In genomic region chr1:20605489-20605888, GRCm38 (mm10) we compare ENCODE assay signal across 22 mouse cellular contexts. TPM values are rescaled to one million over a fixed set of nuclear protein-coding genes. Genes with fewer than 3 reads are reported as not detected.
A peak's percentile ranks its signal among the peaks of the same experiment; 100 is the strongest.
DNase-seq lines count a peak whose midpoint lies in the region; ATAC-seq and TF ChIP-seq lines count a peak whose summit lies in the region.
"Had no signal": no experiment of that assay in that cellular context is flagged by ENCODE, and none has a peak within 500 bp of the region (broad histone marks: within the 10 kb centered on the region; RNA-seq: fewer than 3 reads in every experiment).

No protein-coding gene starts in this region.

- no peak overlapping the region for H3K9ac ChIP-seq in hindbrain, embryonic 14.5 days
- no peak overlapping the region for H3K9ac ChIP-seq in hindbrain, embryonic 11.5 days (ENCODE audit: low read depth, low read length)
- H3K9ac ChIP-seq in midbrain, embryonic 13.5 days (replicated peaks), result no peak overlapping the region
- H3K9ac ChIP-seq: forebrain, embryonic 13.5 days; hindbrain, embryonic 15.5 days had no signal

- ATAC-seq in hindbrain, embryonic 14.5 days (ENCODE audit: low FRiP score), result peak; percentile 37; the same call in 1 of the 2 replicates
- no peak for ATAC-seq in hindbrain, embryonic 11.5 days (ENCODE audit: low FRiP score)
- ATAC-seq in midbrain, embryonic 13.5 days, result 0 out of 2 replicates have a peak, but pooled peaks have one; percentile 20
- ATAC-seq: activated CD4-positive, CD25-positive, alpha-beta regulatory T cell, adult 4 months; forebrain, embryonic 13.5 days had no signal

- TF ChIP-seq CTCF in brain, embryonic 14.5 days (IDR thresholded peaks at IDR 0.05; ENCODE audit: borderline replicate concordance, extremely low read depth, insufficient read depth, insufficient read length), result no peak

- no peak overlapping the region for H3K27ac ChIP-seq in hindbrain, embryonic 14.5 days
- no peak overlapping the region for H3K27ac ChIP-seq in hindbrain, embryonic 11.5 days (ENCODE audit: low read depth, low read length)
- no peak overlapping the region for H3K27ac ChIP-seq in midbrain, embryonic 13.5 days
- no peak overlapping the region for H3K27ac ChIP-seq in midbrain, embryonic 10.5 days (replicated peaks)
- H3K27ac ChIP-seq: embryonic facial prominence, embryonic 10.5 days; forebrain, embryonic 13.5 days; heart, embryonic 10.5 days; hindbrain, embryonic 15.5 days had no signal

- no peaks in the 10 kb centered on the region for H3K36me3 ChIP-seq in hindbrain, embryonic 14.5 days (replicated peaks; ENCODE audit: control insufficient read depth, insufficient read depth)
- H3K36me3 ChIP-seq in hindbrain, embryonic 11.5 days (ENCODE audit: control insufficient read depth, insufficient read depth, low read length), result no peaks in the 10 kb centered on the region
- H3K36me3 ChIP-seq in midbrain, embryonic 13.5 days, result no peaks in the 10 kb centered on the region
- H3K36me3 ChIP-seq in midbrain, embryonic 10.5 days, result no peaks in the 10 kb centered on the region
- H3K36me3 ChIP-seq: embryonic facial prominence, embryonic 10.5 days; heart, embryonic 10.5 days; hindbrain, embryonic 15.5 days had no signal

- H3K4me1 ChIP-seq in hindbrain, embryonic 14.5 days (replicated peaks; ENCODE audit: control insufficient read depth, insufficient read depth, low read length), result no peaks in the 10 kb centered on the region
- no peaks in the 10 kb centered on the region for H3K4me1 ChIP-seq in hindbrain, embryonic 11.5 days (replicated peaks; ENCODE audit: control insufficient read depth, insufficient read depth, low read length)
- H3K4me1 ChIP-seq in midbrain, embryonic 13.5 days (replicated peaks), result no peaks in the 10 kb centered on the region
- no peaks in the 10 kb centered on the region for H3K4me1 ChIP-seq in midbrain, embryonic 10.5 days
- H3K4me1 ChIP-seq: embryonic facial prominence, embryonic 10.5 days; forebrain, embryonic 13.5 days; heart, embryonic 10.5 days; hindbrain, embryonic 15.5 days had no signal

- H3K9me3 ChIP-seq in hindbrain, embryonic 14.5 days (ENCODE audit: control insufficient read depth, low read length), result 0 out of 2 replicates have a peak, but pooled peaks cover 4% of the 10 kb centered on the region
- H3K9me3 ChIP-seq in hindbrain, embryonic 11.5 days (ENCODE audit: control insufficient read depth, low read length), result no peaks in the 10 kb centered on the region
- no peaks in the 10 kb centered on the region for H3K9me3 ChIP-seq in midbrain, embryonic 13.5 days
- no peaks in the 10 kb centered on the region for H3K9me3 ChIP-seq in midbrain, embryonic 10.5 days (replicated peaks)
- H3K9me3 ChIP-seq: embryonic facial prominence, embryonic 10.5 days; forebrain, embryonic 13.5 days; heart, embryonic 10.5 days; hindbrain, embryonic 15.5 days had no signal

- no peak for TF ChIP-seq POLR2A in brain, embryonic 14.5 days (IDR thresholded peaks at IDR 0.05; ENCODE audit: borderline replicate concordance, extremely low read depth, insufficient read depth, insufficient read length, poor library complexity, severe bottlenecking)

- H3K4me2 ChIP-seq in hindbrain, embryonic 14.5 days (replicated peaks), result no peak overlapping the region
- no peak overlapping the region for H3K4me2 ChIP-seq in hindbrain, embryonic 11.5 days (replicated peaks; ENCODE audit: low read depth, low read length)
- no peak overlapping the region for H3K4me2 ChIP-seq in midbrain, embryonic 13.5 days (replicated peaks)
- H3K4me2 ChIP-seq: forebrain, embryonic 13.5 days; hindbrain, embryonic 15.5 days had no signal

- no peak overlapping the region for H3K4me3 ChIP-seq in hindbrain, embryonic 14.5 days (replicated peaks; ENCODE audit: low read length)
- H3K4me3 ChIP-seq in hindbrain, embryonic 11.5 days (ENCODE audit: low read depth, low read length), result no peak overlapping the region
- no peak overlapping the region for H3K4me3 ChIP-seq in midbrain, embryonic 13.5 days (replicated peaks)
- no peak overlapping the region for H3K4me3 ChIP-seq in midbrain, embryonic 10.5 days
- H3K4me3 ChIP-seq: embryonic facial prominence, embryonic 10.5 days; forebrain, embryonic 13.5 days; heart, embryonic 10.5 days; hindbrain, embryonic 15.5 days had no signal

- no peak for DNase-seq in hindbrain, embryonic 14.5 days (ENCODE audit: low spot score)
- no peak for DNase-seq in hindbrain, embryonic 11.5 days (ENCODE audit: low spot score)
- peak; percentile 14 to 38 for DNase-seq in kidney, adult 8-10 months
- no peak for DNase-seq in kidney, adult 18-20 months
- no peak for DNase-seq in midbrain, embryonic 10.5 days (ENCODE audit: low spot score)
- peak; percentile 41 for DNase-seq in brain, embryonic 14.5 days (ENCODE audit: low read depth)
- DNase-seq in urinary bladder, postnatal 10 days (ENCODE audit: low spot score), result no peak
- DNase-seq: adrenal gland, postnatal 14 days; cerebellum, adult 2 months; cerebellum, postnatal 10 days; gastrocnemius, postnatal 10 days; heart, adult 18-20 months; heart, postnatal 10 days; heart, postnatal 4 days had no signal

- 59% methylated on average over 2 of the region's 2 CpGs for WGBS in hindbrain, embryonic 14.5 days
- 81% methylated on average over 2 of the region's 2 CpGs for WGBS in hindbrain, embryonic 11.5 days
- WGBS in midbrain, embryonic 13.5 days, result 68% methylated on average over 2 of the region's 2 CpGs
- 77% methylated on average over 2 of the region's 2 CpGs for WGBS in midbrain, embryonic 10.5 days

- H3K27me3 ChIP-seq in hindbrain, embryonic 14.5 days (ENCODE audit: control insufficient read depth, insufficient read depth, low read length), result no peaks in the 10 kb centered on the region
- no peaks in the 10 kb centered on the region for H3K27me3 ChIP-seq in hindbrain, embryonic 11.5 days (ENCODE audit: control insufficient read depth, insufficient read depth, low read length)
- H3K27me3 ChIP-seq in midbrain, embryonic 13.5 days, result no peaks in the 10 kb centered on the region
- no peaks in the 10 kb centered on the region for H3K27me3 ChIP-seq in midbrain, embryonic 10.5 days (ENCODE audit: low read depth, poor library complexity, severe bottlenecking)
- H3K27me3 ChIP-seq: forebrain, embryonic 13.5 days; hindbrain, embryonic 15.5 days had no signal

RNA-seq across cellular contexts. Expression of gene Pkhd1, which starts 12.4 kb away (rescaled TPM):
- polyA plus RNA-seq in hindbrain, embryonic 14.5 days (2014; fragmentation: Nextera tagmentation; extraction: Ambion mirVana), result 0.01 TPM in 1 of 2 replicates, not detected in the other
- 0.09 TPM in 1 of 2 replicates, not detected in the other for polyA plus RNA-seq in hindbrain, embryonic 11.5 days (2014; fragmentation: Nextera tagmentation; extraction: Ambion mirVana)
- 0.01 TPM in 1 of 2 replicates, not detected in the other for polyA plus RNA-seq in midbrain, embryonic 13.5 days (2015; fragmentation: Nextera tagmentation; extraction: Ambion mirVana)
- polyA plus RNA-seq in midbrain, embryonic 10.5 days (2016; fragmentation: Nextera tagmentation; extraction: Ambion mirVana), result not detected in 2 replicates
- polyA plus RNA-seq in brain, embryonic 14.5 days (2012; rRNA removed), result 0.05 TPM in 1 of 2 replicates, not detected in the other
- polyA plus RNA-seq: C2C12; forebrain, embryonic 13.5 days; heart, embryonic 14.5 days had no signal

Comparison
In these comparisons a context has a peak if more than half of its experiments do, and no peak if none do; other contexts are left out.
1. DNase-seq: peak in kidney, adult 8-10 months (2 of 2) and brain, embryonic 14.5 days (single experiment); none in hindbrain, embryonic 14.5 days (single experiment), hindbrain, embryonic 11.5 days (single experiment), kidney, adult 18-20 months (single experiment), midbrain, embryonic 10.5 days (single experiment) and urinary bladder, postnatal 10 days (single experiment).